Mouse (Mus musculus) retina, adult 2 months (tissue): ENCODE measurements around the gene Rbl1.

Experiments used
- DNase-seq: peaks from one replicate; pipeline ENCODE4 v3.0.0-alpha.2; 2012; ENCODE audit warnings: low read depth, low spot score

Gene Rbl1

GRCm38 (mm10) chr2:157133769-157134478 is 70.4 kb downstream of the Rbl1 start:
- DNase-seq: no peak

GRCm38 (mm10) chr2:157132686-157133540 is 71.4 kb downstream of the Rbl1 start:
- no peak for DNase-seq

- no peak for DNase-seq
These were observed 72.2 kb downstream of the Rbl1 start for GRCm38 (mm10) chr2:157132086-157132485.

- DNase-seq: no peak
These were observed 73.4 kb downstream of the Rbl1 start for GRCm38 (mm10) chr2:157130813-157131514.

GRCm38 (mm10) chr2:157129601-157130164 is 74.7 kb downstream of the Rbl1 start:
- no peak for DNase-seq

- no peak for DNase-seq
These were observed 75.2 kb downstream of the Rbl1 start for GRCm38 (mm10) chr2:157129096-157129495.

GRCm38 (mm10) chr2:157128072-157128471 is 76.3 kb downstream of the Rbl1 start:
- no peak for DNase-seq

- DNase-seq: no peak
These were observed 77.0 kb downstream of the Rbl1 start for GRCm38 (mm10) chr2:157127370-157127769.

GRCm38 (mm10) chr2:157125246-157125645 is 79.1 kb downstream of the Rbl1 start:
- no peak for DNase-seq

GRCm38 (mm10) chr2:157121766-157122165 is 82.6 kb downstream of the Rbl1 start:
- DNase-seq: no peak

GRCm38 (mm10) chr2:157119075-157119474 is 85.3 kb downstream of the Rbl1 start:
- DNase-seq: no peak

GRCm38 (mm10) chr2:157118556-157118955 is 85.8 kb downstream of the Rbl1 start:
- DNase-seq: no peak

GRCm38 (mm10) chr2:157116964-157117363 is 87.4 kb downstream of the Rbl1 start:
- peak; percentile 25 for DNase-seq

- DNase-seq: no peak
These were observed 96.1 kb downstream of the Rbl1 start for GRCm38 (mm10) chr2:157108236-157108635.

- DNase-seq: no peak
These were observed 99.9 kb downstream of the Rbl1 start for GRCm38 (mm10) chr2:157104454-157104853.

- no peak for DNase-seq
These were observed 102.1 kb downstream of the Rbl1 start for GRCm38 (mm10) chr2:157102256-157102655.

- no peak for DNase-seq
These were observed 102.7 kb downstream of the Rbl1 start for GRCm38 (mm10) chr2:157101650-157102049.

- no peak for DNase-seq
These were observed 104.1 kb downstream of the Rbl1 start for GRCm38 (mm10) chr2:157100319-157100605.

- no peak for DNase-seq
These were observed 104.6 kb downstream of the Rbl1 start for GRCm38 (mm10) chr2:157099532-157100318.
